Mouse (Mus musculus) midbrain, postnatal 0 days (tissue): ENCODE results near the gene Stx6. TPM values are rescaled to one million over a fixed set of nuclear protein-coding genes. Genes with fewer than 3 reads are reported as not detected.

Source experiments
- ATAC-seq: fragments of 200-750 bp; cut with Nextera tagmentation; 2 replicates; pipeline ENCODE4 v1.8.0; 2017; ENCODE audit warnings: moderate number of reproducible peaks, mild to moderate bottlenecking, moderate TSS enrichment, moderate library complexity; ENCODE audit not compliant: low FRiP score
- DNase-seq: peaks from one replicate; pipeline ENCODE4 v3.0.0-alpha.2; 2015; ENCODE audit warnings: low spot score
- H3K27ac ChIP-seq: fragments of 300-500 bp; sonication (generic); 2 replicates; pipeline ENCODE4 v1.5.1; 2014; ENCODE audit warnings: low read depth, mild to moderate bottlenecking, low read length, mixed read lengths
- H3K27me3 ChIP-seq: fragments of 300-500 bp; sonication (generic); 2 replicates; pipeline ENCODE4 v1.6.1; 2014; ENCODE audit warnings: low read length, control low read depth, mixed read lengths; ENCODE audit not compliant: insufficient read depth
- H3K36me3 ChIP-seq: fragments of 300-500 bp; sonication (generic); 2 replicates; pipeline ENCODE4 v1.6.1; 2014; ENCODE audit warnings: low read length, control low read depth, mixed read lengths; ENCODE audit not compliant: insufficient read depth
- H3K4me1 ChIP-seq: fragments of 300-500 bp; sonication (generic); 2 replicates; pipeline ENCODE4 v1.6.1; 2014; ENCODE audit warnings: mild to moderate bottlenecking, control low read depth, antibody characterized with exemption, low read length, mixed read lengths; ENCODE audit not compliant: insufficient read depth
- H3K4me2 ChIP-seq: fragments of 300-500 bp; sonication (generic); 2 replicates; pipeline ENCODE4 v1.6.1; 2014; ENCODE audit warnings: low read depth, mild to moderate bottlenecking, low read length, mixed read lengths; ENCODE audit not compliant: poor library complexity, severe bottlenecking
- H3K4me3 ChIP-seq: fragments of 300-500 bp; sonication (generic); 2 replicates; pipeline ENCODE4 v1.5.1; 2014; ENCODE audit warnings: low read depth, mild to moderate bottlenecking, low read length, moderate library complexity
- H3K9ac ChIP-seq: fragments of 300-500 bp; sonication (generic); replicated peaks from 2 replicates; pipeline ENCODE4 v1.6.1; 2014; ENCODE audit warnings: mild to moderate bottlenecking, low read length, moderate library complexity, mixed read lengths; ENCODE audit not compliant: poor library complexity, severe bottlenecking
- H3K9me3 ChIP-seq: fragments of 300-500 bp; sonication (generic); 2 replicates; pipeline ENCODE4 v1.6.1; 2016; ENCODE audit warnings: low read length, control low read depth
- CTCF ChIP-seq: IDR thresholded peaks from 2 replicates; pipeline ENCODE4 v1.5.1; 2016; ENCODE audit warnings: antibody characterized with exemption, mild to moderate bottlenecking
- WGBS: fragments of 180-500 bp; shearing (Covaris S2); extraction: QIAGEN DNeasy Blood & Tissue Kit; methylation state at CpG from one replicate; pipeline ENCODE4 v1.1.7; 2014; 5-methylcytosine and 5-hydroxymethylcytosine counted together
- polyA plus RNA-seq: library from polyadenylated mRNA; unstranded; fragments of >200 nt; fragmentation: Nextera tagmentation; extraction: Ambion mirVana; gene quantifications from 2 replicates; pipeline ENCODE4 v1.2.1, GENCODE M21; 2015
- total RNA-seq: library from RNA; depleted of rRNA; stranded (reverse); fragments of >200 nt; gene quantifications from 2 replicates; pipeline ENCODE4 v1.2.3, GENCODE M21; 2014; rRNA removed

The Stx6 gene
- total and polyA plus RNA-seq, 2 experiments from 2014 or later, result 81.8 to 86.8 TPM

DNA sequence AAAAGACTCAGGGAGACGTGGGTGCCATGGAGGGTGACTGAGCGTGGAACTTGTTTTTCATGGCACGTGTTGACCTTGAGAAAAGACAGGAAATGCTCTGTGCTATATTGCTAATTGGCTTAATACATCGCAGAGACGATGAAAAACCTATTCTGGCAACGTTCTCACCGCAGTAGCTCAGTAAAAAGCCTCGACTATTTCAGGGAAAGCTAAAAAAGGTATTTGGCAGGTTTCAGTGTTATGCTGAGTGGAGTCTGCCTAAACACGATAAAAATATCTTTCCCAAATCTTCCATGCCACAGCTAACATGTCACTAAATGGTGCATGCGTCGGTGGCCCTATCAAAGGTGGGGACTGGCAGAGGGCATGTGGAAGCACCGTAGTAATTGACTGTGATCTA is 94.6 kb downstream of the Stx6 start:
- H3K27ac ChIP-seq, result no peak overlapping the region
- WGBS, result 52% methylated on average over 12 of the region's 12 CpGs
- H3K36me3 ChIP-seq, result no peaks in the 10 kb centered on the region
- no peak for TF ChIP-seq CTCF
- no peaks in the 10 kb centered on the region for H3K27me3 ChIP-seq
- DNase-seq (no peak), ATAC-seq (no peak)
- H3K4me3 ChIP-seq, result no peak overlapping the region
- no peak overlapping the region for H3K4me2 ChIP-seq
- no peaks in the 10 kb centered on the region for H3K4me1 ChIP-seq
- no peak overlapping the region for H3K9ac ChIP-seq
- H3K9me3 ChIP-seq, result no peaks in the 10 kb centered on the region

GRCm38 (mm10) chr1:155254309-155254708 is 95.8 kb downstream of the Stx6 start:
- no peaks in the 10 kb centered on the region for H3K9me3 ChIP-seq
- no peak overlapping the region for H3K4me3 ChIP-seq
- H3K4me2 ChIP-seq, result no peak overlapping the region
- H3K4me1 ChIP-seq, result no peaks in the 10 kb centered on the region
- H3K27ac ChIP-seq, result no peak overlapping the region
- DNase-seq (no peak), ATAC-seq (no peak)
- H3K27me3 ChIP-seq, result no peaks in the 10 kb centered on the region
- no peak overlapping the region for H3K9ac ChIP-seq
- TF ChIP-seq CTCF, result no peak
- H3K36me3 ChIP-seq, result no peaks in the 10 kb centered on the region
- 90% methylated on average over 8 of the region's 8 CpGs for WGBS

Other genes with a start within 250 kb of the Stx6 start
- gene Ier5, start 59.1 kb upstream of the Stx6 start, total RNA-seq, result 30.1 and 44.2 TPM in 2 replicates
- 3.9 and 4.0 TPM in 2 replicates for gene Ier5, start 59.1 kb upstream of the Stx6 start, polyA plus RNA-seq
- gene Mr1, start 11.9 kb upstream of the Stx6 start, total RNA-seq, result 2.9 and 5.1 TPM in 2 replicates
- 1.8 and 2.6 TPM in 2 replicates for gene Mr1, start 11.9 kb upstream of the Stx6 start, polyA plus RNA-seq
- gene BC034090, start 85.7 kb downstream of the Stx6 start, total RNA-seq, result 7.3 and 11.2 TPM in 2 replicates
- 1.9 TPM in 2 replicates for gene BC034090, start 85.7 kb downstream of the Stx6 start, polyA plus RNA-seq